Mouse (Mus musculus): ENCODE results near the gene Dicer1.

Gene Dicer1

GRCm38 (mm10) chr12:104677371-104677924, 74.3 kb downstream of the Dicer1 start:
- no peak for DNase-seq (ENCODE audit: low read depth)

- DNase-seq (ENCODE audit: low read depth), result no peak
Observed at GRCm38 (mm10) chr12:104676535-104677370, 75.0 kb downstream of the Dicer1 start.

- DNase-seq (ENCODE audit: low read depth), result no peak
Observed at GRCm38 (mm10) chr12:104672976-104673375, 78.8 kb downstream of the Dicer1 start.

GRCm38 (mm10) chr12:104672406-104672805, 79.3 kb downstream of the Dicer1 start:
- peak; percentile 28 for DNase-seq (ENCODE audit: low read depth)

GRCm38 (mm10) chr12:104667846-104668245, 83.9 kb downstream of the Dicer1 start:
- no peak for DNase-seq (ENCODE audit: low read depth)

- peak; percentile 24 for DNase-seq (ENCODE audit: low read depth)
Observed at GRCm38 (mm10) chr12:104665951-104666350, 85.8 kb downstream of the Dicer1 start.

- DNase-seq (ENCODE audit: low read depth), result peak; percentile 44
Observed at GRCm38 (mm10) chr12:104665521-104665920, 86.2 kb downstream of the Dicer1 start.

- no peak for DNase-seq (ENCODE audit: low read depth)
Observed at GRCm38 (mm10) chr12:104656146-104656545, 95.6 kb downstream of the Dicer1 start.

- DNase-seq (ENCODE audit: low read depth), result no peak
Observed at GRCm38 (mm10) chr12:104655006-104655405, 96.7 kb downstream of the Dicer1 start.

GRCm38 (mm10) chr12:104652021-104652420, 99.7 kb downstream of the Dicer1 start:
- no peak for DNase-seq (ENCODE audit: low read depth)

GRCm38 (mm10) chr12:104651269-104651668, 100.5 kb downstream of the Dicer1 start:
- DNase-seq (ENCODE audit: low read depth), result no peak

GRCm38 (mm10) chr12:104650510-104651260, 101.1 kb downstream of the Dicer1 start:
- DNase-seq (ENCODE audit: low read depth), result no peak

- DNase-seq (ENCODE audit: low read depth), result no peak
Observed at GRCm38 (mm10) chr12:104648366-104648765, 103.4 kb downstream of the Dicer1 start.

- no peak for DNase-seq (ENCODE audit: low read depth)
Observed at GRCm38 (mm10) chr12:104642337-104642736, 109.4 kb downstream of the Dicer1 start.

- DNase-seq (ENCODE audit: low read depth), result peak; percentile 50
Observed at GRCm38 (mm10) chr12:104640934-104641333, 110.8 kb downstream of the Dicer1 start.

GRCm38 (mm10) chr12:104638156-104638555, 113.6 kb downstream of the Dicer1 start:
- DNase-seq (ENCODE audit: low read depth), result no peak

Data from fibroblast of lung, adult 2 months (primary cell).